20 mouse cellular contexts compared by ENCODE assay signal in genomic region chr5:140230818-140231217, GRCm38 (mm10).
DNase-seq lines count a peak whose midpoint lies in the region; ATAC-seq and TF ChIP-seq lines count a peak whose summit lies in the region.
"Had no signal": no experiment of that assay in that cellular context is flagged by ENCODE, and none has a peak within 500 bp of the region (broad histone marks: within the 10 kb centered on the region; RNA-seq: fewer than 3 reads in every experiment).

No protein-coding gene starts in this region.

- no peaks in the 10 kb centered on the region for H3K79me2 ChIP-seq in heart, adult 2 months (replicated peaks; ENCODE audit: control insufficient read depth, insufficient read depth, low read length)

- WGBS in heart, adult 2 months: 93% methylated on average over 6 of the region's 6 CpGs

- no peaks in the 10 kb centered on the region for H3K27me3 ChIP-seq in heart, adult 2 months (ENCODE audit: control insufficient read depth, insufficient read depth, low read length)
- H3K27me3 ChIP-seq: CH12.LX, Patski had no signal

- H3K4me1 ChIP-seq in heart, adult 2 months (ENCODE audit: control insufficient read depth, insufficient read depth, low read length): no peaks in the 10 kb centered on the region

- intact Hi-C loops in heart, adult 2 months (cut with DNase I): no loop called here

- no peak for DNase-seq in retina, postnatal 1 day
- no peak for DNase-seq in heart, adult 2 months
- DNase-seq in embryo, embryonic 11 days: no peak
- DNase-seq: adrenal gland, adult 2 months; adrenal gland, adult 8-10 months; adrenal gland, postnatal 10 days; adrenal gland, postnatal 14 days; adrenal gland, postnatal 25 days; adrenal gland, postnatal 36 days; B cell, adult 2 months; cerebellum, adult 11 months; cerebellum, adult 11-12 months; cerebellum, adult 18-20 months had no signal

- TF ChIP-seq CTCF in heart, adult 2 months (IDR thresholded peaks at IDR 0.05): no peak

- H3K27ac ChIP-seq in heart, adult 2 months: no peak overlapping the region

- no peak for TF ChIP-seq POLR2A in heart, adult 2 months (IDR thresholded peaks at IDR 0.05; ENCODE audit: insufficient read depth, low read depth, low read length)

- H3K4me3 ChIP-seq in heart, adult 2 months: no peak overlapping the region

- no peak for TF ChIP-seq EP300 in heart, adult 2 months (IDR thresholded peaks at IDR 0.05; ENCODE audit: insufficient read depth, low read depth, low read length)

- peak; percentile 50; the same call in 1 of the 2 replicates for ATAC-seq in common myeloid progenitor, adult 5-6 weeks (replicated peaks; ENCODE audit: low read depth, poor library complexity, severe bottlenecking)
- ATAC-seq in granulocyte monocyte progenitor cell, adult 5-6 weeks (replicated peaks; ENCODE audit: poor library complexity, severe bottlenecking): peak; percentile 53; the same call in 1 of the 2 replicates
- peak; percentile 62 for ATAC-seq in megakaryocyte progenitor cell, adult 5-6 weeks (replicated peaks; ENCODE audit: poor library complexity)
- ATAC-seq: activated CD4-positive, CD25-positive, alpha-beta regulatory T cell, adult 4 months; CD4-positive, CD25-positive, alpha-beta regulatory T cell, adult 4 months; Patski had no signal

- H3K9ac ChIP-seq in heart, adult 2 months (ENCODE audit: low read depth, low read length): no peak overlapping the region

- H3K36me3 ChIP-seq in heart, adult 2 months (ENCODE audit: control insufficient read depth, insufficient read depth, low read length): no peaks in the 10 kb centered on the region
